Mouse (Mus musculus): ENCODE results near the gene Casz1. TPM values are rescaled to one million over a fixed set of nuclear protein-coding genes. Genes with fewer than 3 reads are reported as not detected.

Gene Casz1
- polyA plus RNA-seq, 1 experiment from 2014 or later: 16.1 TPM

- Histone ChIP-seq H3K36me3 (ENCODE audit: control insufficient read depth, insufficient read depth, low read length) (0 out of 2 replicates have a peak, but pooled peaks cover 4% of the 10 kb centered on the region), H3K4me1 (ENCODE audit: control insufficient read depth, insufficient read depth, low read length) (peaks cover 13% of the 10 kb centered on the region), H3K9me3 (ENCODE audit: control insufficient read depth, low read length) (no peaks in the 10 kb centered on the region), H3K27me3 (ENCODE audit: control insufficient read depth, insufficient read depth, low read length) (0 out of 2 replicates have a peak, but pooled peaks cover 3% of the 10 kb centered on the region), H3K4me3 (ENCODE audit: low read depth, low read length) (no peak overlapping the region), H3K9ac (replicated peaks; ENCODE audit: low read depth, low read length) (no peak overlapping the region), H3K4me2 (ENCODE audit: low read depth, low read length) (no peak overlapping the region), H3K27ac (ENCODE audit: low read depth, low read length) (no peak overlapping the region)
- 27% methylated on average over 13 of the region's 13 CpGs for WGBS
- ATAC-seq (ENCODE audit: low read depth): no peak; the same call in 1 of the 2 replicates
Measured at GRCm38 (mm10) chr4:148935211-148935610, 131.0 kb downstream of the Casz1 start.

- ATAC-seq (ENCODE audit: low read depth): no peak
- H3K4me3 ChIP-seq (ENCODE audit: low read depth, low read length): no peak overlapping the region
- H3K9me3 ChIP-seq (ENCODE audit: control insufficient read depth, low read length): no peaks in the 10 kb centered on the region
- H3K27me3 ChIP-seq (ENCODE audit: control insufficient read depth, insufficient read depth, low read length): 0 out of 2 replicates have a peak, but pooled peaks cover 3% of the 10 kb centered on the region
- 0 out of 2 replicates have a peak, but pooled peaks cover 4% of the 10 kb centered on the region for H3K36me3 ChIP-seq (ENCODE audit: control insufficient read depth, insufficient read depth, low read length)
- 92% methylated on average over 12 of the region's 12 CpGs for whole genome bisulfite sequencing
- H3K4me1 ChIP-seq (ENCODE audit: control insufficient read depth, insufficient read depth, low read length): peaks cover 14% of the 10 kb centered on the region
- H3K4me2 ChIP-seq (ENCODE audit: low read depth, low read length): no peak overlapping the region
- H3K9ac ChIP-seq (replicated peaks; ENCODE audit: low read depth, low read length): no peak overlapping the region
- no peak overlapping the region for H3K27ac ChIP-seq (ENCODE audit: low read depth, low read length)
Measured at GRCm38 (mm10) chr4:148936111-148936510, 131.9 kb downstream of the Casz1 start.

GRCm38 (mm10) chr4:148936727-148937126 is 132.5 kb downstream of the Casz1 start:
- Histone ChIP-seq H3K4me3 (ENCODE audit: low read depth, low read length) (no peak overlapping the region), H3K27ac (ENCODE audit: low read depth, low read length) (no peak overlapping the region), H3K9ac (replicated peaks; ENCODE audit: low read depth, low read length) (no peak overlapping the region), H3K27me3 (ENCODE audit: control insufficient read depth, insufficient read depth, low read length) (0 out of 2 replicates have a peak, but pooled peaks cover 3% of the 10 kb centered on the region), H3K4me1 (ENCODE audit: control insufficient read depth, insufficient read depth, low read length) (peaks cover 18% of the 10 kb centered on the region), H3K9me3 (ENCODE audit: control insufficient read depth, low read length) (no peaks in the 10 kb centered on the region), H3K36me3 (ENCODE audit: control insufficient read depth, insufficient read depth, low read length) (0 out of 2 replicates have a peak, but pooled peaks cover 4% of the 10 kb centered on the region), H3K4me2 (ENCODE audit: low read depth, low read length) (no peak overlapping the region)
- 84% methylated on average over 12 of the region's 12 CpGs for WGBS
- ATAC-seq (ENCODE audit: low read depth): no peak

GRCm38 (mm10) chr4:148938546-148938945 is 134.3 kb downstream of the Casz1 start:
- Histone ChIP-seq H3K4me3 (ENCODE audit: low read depth, low read length) (no peak overlapping the region), H3K9me3 (ENCODE audit: control insufficient read depth, low read length) (no peaks in the 10 kb centered on the region), H3K4me1 (ENCODE audit: control insufficient read depth, insufficient read depth, low read length) (peaks cover 18% of the 10 kb centered on the region), H3K9ac (replicated peaks; ENCODE audit: low read depth, low read length) (no peak overlapping the region), H3K36me3 (ENCODE audit: control insufficient read depth, insufficient read depth, low read length) (0 out of 2 replicates have a peak, but pooled peaks cover 4% of the 10 kb centered on the region), H3K4me2 (ENCODE audit: low read depth, low read length) (no peak overlapping the region), H3K27me3 (ENCODE audit: control insufficient read depth, insufficient read depth, low read length) (0 out of 2 replicates have a peak, but pooled peaks cover 3% of the 10 kb centered on the region), H3K27ac (ENCODE audit: low read depth, low read length) (no peak overlapping the region)
- ATAC-seq (ENCODE audit: low read depth): no peak
- WGBS: 86% methylated on average over 26 of the region's 26 CpGs

GRCm38 (mm10) chr4:148940674-148941211 is 136.5 kb downstream of the Casz1 start:
- H3K4me1 ChIP-seq (ENCODE audit: control insufficient read depth, insufficient read depth, low read length): peaks cover 18% of the 10 kb centered on the region
- 10% methylated on average over 25 of the region's 25 CpGs for WGBS
- H3K36me3 ChIP-seq (ENCODE audit: control insufficient read depth, insufficient read depth, low read length): 0 out of 2 replicates have a peak, but pooled peaks cover 4% of the 10 kb centered on the region
- H3K27ac ChIP-seq (ENCODE audit: low read depth, low read length): peak overlapping the region; percentile 6; the same call in 1 of the 2 replicates
- H3K9ac ChIP-seq (replicated peaks; ENCODE audit: low read depth, low read length): no peak overlapping the region
- peak; percentile 76 for ATAC-seq (ENCODE audit: low read depth)
- H3K27me3 ChIP-seq (ENCODE audit: control insufficient read depth, insufficient read depth, low read length): 0 out of 2 replicates have a peak, but pooled peaks cover 3% of the 10 kb centered on the region
- H3K4me2 ChIP-seq (ENCODE audit: low read depth, low read length): peak overlapping the region; percentile 11; the same call in 1 of the 2 replicates
- H3K9me3 ChIP-seq (ENCODE audit: control insufficient read depth, low read length): no peaks in the 10 kb centered on the region
- H3K4me3 ChIP-seq (ENCODE audit: low read depth, low read length): no peak overlapping the region

- H3K9ac ChIP-seq (replicated peaks; ENCODE audit: low read depth, low read length): peak overlapping the region; percentile 16; the same call in 1 of the 2 replicates
Measured at GRCm38 (mm10) chr4:148941321-148941720, 137.1 kb downstream of the Casz1 start.

GRCm38 (mm10) chr4:148943099-148943498 is 138.9 kb downstream of the Casz1 start:
- H3K9me3 ChIP-seq (ENCODE audit: control insufficient read depth, low read length): no peaks in the 10 kb centered on the region
- 0 out of 2 replicates have a peak, but pooled peaks cover 4% of the 10 kb centered on the region for H3K36me3 ChIP-seq (ENCODE audit: control insufficient read depth, insufficient read depth, low read length)
- WGBS: 49% methylated on average over 5 of the region's 5 CpGs
- ATAC-seq (ENCODE audit: low read depth): no peak
- peaks cover 18% of the 10 kb centered on the region for H3K4me1 ChIP-seq (ENCODE audit: control insufficient read depth, insufficient read depth, low read length)
- no peak overlapping the region for H3K9ac ChIP-seq (replicated peaks; ENCODE audit: low read depth, low read length)
- H3K4me3 ChIP-seq (ENCODE audit: low read depth, low read length): no peak overlapping the region
- 0 out of 2 replicates have a peak, but pooled peaks cover 5% of the 10 kb centered on the region for H3K27me3 ChIP-seq (ENCODE audit: control insufficient read depth, insufficient read depth, low read length)
- H3K4me2 ChIP-seq (ENCODE audit: low read depth, low read length): no peak overlapping the region
- H3K27ac ChIP-seq (ENCODE audit: low read depth, low read length): no peak overlapping the region

More at GRCm38 (mm10) chr4:148941321-148941720, 137.1 kb downstream of the Casz1 start:
- WGBS: 33% methylated on average over 11 of the region's 11 CpGs
- 0 out of 2 replicates have a peak, but pooled peaks cover 3% of the 10 kb centered on the region for H3K27me3 ChIP-seq (ENCODE audit: control insufficient read depth, insufficient read depth, low read length)
- no peaks in the 10 kb centered on the region for H3K9me3 ChIP-seq (ENCODE audit: control insufficient read depth, low read length)
- H3K4me3 ChIP-seq (ENCODE audit: low read depth, low read length): no peak overlapping the region
- peaks cover 18% of the 10 kb centered on the region for H3K4me1 ChIP-seq (ENCODE audit: control insufficient read depth, insufficient read depth, low read length)
- no peak overlapping the region for H3K4me2 ChIP-seq (ENCODE audit: low read depth, low read length)
- ATAC-seq (ENCODE audit: low read depth): no peak
- H3K36me3 ChIP-seq (ENCODE audit: control insufficient read depth, insufficient read depth, low read length): 0 out of 2 replicates have a peak, but pooled peaks cover 4% of the 10 kb centered on the region
- peak overlapping the region; percentile 6; the same call in 1 of the 2 replicates for H3K27ac ChIP-seq (ENCODE audit: low read depth, low read length)

- Histone ChIP-seq H3K36me3 (ENCODE audit: control insufficient read depth, insufficient read depth, low read length) (no peaks in the 10 kb centered on the region), H3K9me3 (ENCODE audit: control insufficient read depth, low read length) (no peaks in the 10 kb centered on the region), H3K4me2 (ENCODE audit: low read depth, low read length) (no peak overlapping the region), H3K27ac (ENCODE audit: low read depth, low read length) (no peak overlapping the region), H3K27me3 (ENCODE audit: control insufficient read depth, insufficient read depth, low read length) (peaks cover 13% of the 10 kb centered on the region; the same call in 1 of the 2 replicates), H3K4me1 (ENCODE audit: control insufficient read depth, insufficient read depth, low read length) (peaks cover 10% of the 10 kb centered on the region), H3K4me3 (ENCODE audit: low read depth, low read length) (no peak overlapping the region), H3K9ac (replicated peaks; ENCODE audit: low read depth, low read length) (no peak overlapping the region)
- ATAC-seq (ENCODE audit: low read depth): peak; percentile 26; the same call in 1 of the 2 replicates
- WGBS: 64% methylated on average over 4 of the region's 4 CpGs
Measured at GRCm38 (mm10) chr4:148945476-148945881, 141.2 kb downstream of the Casz1 start.

- H3K4me3 ChIP-seq (ENCODE audit: low read depth, low read length): no peak overlapping the region
- 91% methylated on average over 8 of the region's 8 CpGs for WGBS
- peaks cover 15% of the 10 kb centered on the region for H3K27me3 ChIP-seq (ENCODE audit: control insufficient read depth, insufficient read depth, low read length)
- ATAC-seq (ENCODE audit: low read depth): 0 out of 2 replicates have a peak, but pooled peaks have one; percentile 1
- H3K36me3 ChIP-seq (ENCODE audit: control insufficient read depth, insufficient read depth, low read length): no peaks in the 10 kb centered on the region
- no peak overlapping the region for H3K4me2 ChIP-seq (ENCODE audit: low read depth, low read length)
- H3K27ac ChIP-seq (ENCODE audit: low read depth, low read length): no peak overlapping the region
- H3K9me3 ChIP-seq (ENCODE audit: control insufficient read depth, low read length): no peaks in the 10 kb centered on the region
- no peak overlapping the region for H3K9ac ChIP-seq (replicated peaks; ENCODE audit: low read depth, low read length)
- H3K4me1 ChIP-seq (ENCODE audit: control insufficient read depth, insufficient read depth, low read length): peaks cover 7% of the 10 kb centered on the region
Measured at GRCm38 (mm10) chr4:148946071-148946470, 141.8 kb downstream of the Casz1 start.
